Mouse (Mus musculus): ENCODE measurements at regions not wholly inside any gene's neighbourhood (a gene's known extent, or its start where the extent isn't known, plus 50 kb on each side); places are given as distances from the start of the nearest gene placed in this dataset.

- TF ChIP-seq CTCF (IDR thresholded peaks at IDR 0.05; ENCODE audit: borderline replicate concordance, extremely low read depth, insufficient read depth, insufficient read length) (no peak), POLR2A (IDR thresholded peaks at IDR 0.05; ENCODE audit: borderline replicate concordance, extremely low read depth, insufficient read depth, insufficient read length, poor library complexity, severe bottlenecking) (no peak)
Measured at GRCm38 (mm10) chr8:8292577-8293247, 368.3 kb downstream of the Efnb2 start.
